Mouse (Mus musculus) hindbrain, postnatal 0 days (tissue): ENCODE results near the gene Wwp2. TPM values are rescaled to one million over a fixed set of nuclear protein-coding genes. Genes with fewer than 3 reads are reported as not detected.
A peak's percentile ranks its signal among the peaks of the same experiment; 100 is the strongest.

ENCODE experiments used
- ATAC-seq: fragments of 200-750 bp; cut with Nextera tagmentation; 2 replicates; pipeline ENCODE4 v1.8.0; 2017; ENCODE audit warnings: mild to moderate bottlenecking, moderate TSS enrichment, moderate library complexity
- DNase-seq: peaks from one replicate; pipeline ENCODE4 v3.0.0-alpha.2; 2015; ENCODE audit warnings: low spot score
- H3K27ac ChIP-seq: fragments of 300-500 bp; sonication (generic); 2 replicates; pipeline ENCODE4 v1.5.1; 2014; ENCODE audit warnings: mild to moderate bottlenecking
- H3K27me3 ChIP-seq: fragments of 300-500 bp; sonication (generic); 2 replicates; pipeline ENCODE4 v1.6.1; 2014; ENCODE audit warnings: low read length, mixed read lengths; ENCODE audit not compliant: insufficient read depth
- H3K36me3 ChIP-seq: fragments of 300-500 bp; sonication (generic); 2 replicates; pipeline ENCODE4 v1.6.1; 2014; ENCODE audit warnings: low read length, mixed read lengths; ENCODE audit not compliant: insufficient read depth
- H3K4me1 ChIP-seq: fragments of 300-500 bp; sonication (generic); 2 replicates; pipeline ENCODE4 v1.6.1; 2014; ENCODE audit warnings: antibody characterized with exemption, low read length, mixed read lengths; ENCODE audit not compliant: insufficient read depth
- H3K4me2 ChIP-seq: fragments of 300-500 bp; sonication (generic); 2 replicates; pipeline ENCODE4 v1.6.1; 2014; ENCODE audit warnings: low read depth, mild to moderate bottlenecking, low read length, moderate library complexity, mixed read lengths
- H3K4me3 ChIP-seq: fragments of 300-500 bp; sonication (generic); 2 replicates; pipeline ENCODE4 v1.5.1; 2014; ENCODE audit warnings: low read length
- H3K9ac ChIP-seq: fragments of 300-500 bp; sonication (generic); replicated peaks from 2 replicates; pipeline ENCODE4 v1.6.1; 2014; ENCODE audit warnings: mild to moderate bottlenecking, low read length, moderate library complexity, mixed read lengths
- H3K9me3 ChIP-seq: fragments of 300-500 bp; sonication (generic); 2 replicates; pipeline ENCODE4 v1.6.1; 2016; ENCODE audit warnings: low read length, mixed read lengths
- CTCF ChIP-seq: IDR thresholded peaks from 2 replicates; pipeline ENCODE4 v1.5.1; 2016; ENCODE audit warnings: antibody characterized with exemption, control low read depth, low read depth
- WGBS: fragments of 180-500 bp; shearing (Covaris S2); extraction: QIAGEN DNeasy Blood & Tissue Kit; methylation state at CpG from one replicate; pipeline ENCODE4 v1.1.7; 2014; 5-methylcytosine and 5-hydroxymethylcytosine counted together
- polyA plus RNA-seq: library from polyadenylated mRNA; unstranded; fragments of >200 nt; fragmentation: Nextera tagmentation; extraction: Ambion mirVana; gene quantifications from 2 replicates; pipeline ENCODE4 v1.2.1, GENCODE M21; 2015
- total RNA-seq: library from RNA; depleted of rRNA; stranded (reverse); fragments of >200 nt; gene quantifications from 2 replicates; pipeline ENCODE4 v1.2.3, GENCODE M21; 2014

Wwp2 gene
- total and polyA plus RNA-seq, 2 experiments from 2014 or later = 33.0 to 41.9 TPM

DNA sequence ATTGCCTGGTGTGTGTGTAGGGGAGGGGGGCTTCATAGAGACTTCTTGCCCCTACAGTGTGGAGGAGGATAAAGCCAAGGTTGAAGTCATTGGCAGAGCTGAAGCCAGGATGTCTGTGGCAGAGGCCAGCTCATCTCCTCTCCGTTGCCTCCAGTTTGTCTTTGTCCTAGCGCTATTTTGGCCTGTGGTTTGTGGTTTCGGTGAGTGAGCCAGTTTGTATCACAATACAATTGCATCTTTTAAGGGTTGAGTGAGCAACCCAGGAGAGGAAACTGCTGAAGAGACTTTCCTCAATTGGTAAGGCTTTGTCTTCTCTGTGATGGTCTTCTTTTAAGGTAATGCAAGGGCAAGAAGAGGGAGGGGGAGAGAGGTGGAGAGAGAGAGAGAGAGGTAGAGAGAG, 66.8 kb downstream of the Wwp2 start:
- no peak overlapping the region for H3K4me3 ChIP-seq
- ATAC-seq (no peak), DNase-seq (no peak)
- no peak overlapping the region for H3K4me2 ChIP-seq
- TF ChIP-seq CTCF = no peak
- H3K36me3 ChIP-seq = 0 out of 2 replicates have a peak, but pooled peaks cover 4% of the 10 kb centered on the region
- H3K27ac ChIP-seq = peak overlapping the region; percentile 36; the same call in 1 of the 2 replicates
- H3K9ac ChIP-seq = no peak overlapping the region
- no peaks in the 10 kb centered on the region for H3K4me1 ChIP-seq
- H3K9me3 ChIP-seq = no peaks in the 10 kb centered on the region
- 34% methylated on average over 3 of the region's 3 CpGs for WGBS
- H3K27me3 ChIP-seq = no peaks in the 10 kb centered on the region

DNA sequence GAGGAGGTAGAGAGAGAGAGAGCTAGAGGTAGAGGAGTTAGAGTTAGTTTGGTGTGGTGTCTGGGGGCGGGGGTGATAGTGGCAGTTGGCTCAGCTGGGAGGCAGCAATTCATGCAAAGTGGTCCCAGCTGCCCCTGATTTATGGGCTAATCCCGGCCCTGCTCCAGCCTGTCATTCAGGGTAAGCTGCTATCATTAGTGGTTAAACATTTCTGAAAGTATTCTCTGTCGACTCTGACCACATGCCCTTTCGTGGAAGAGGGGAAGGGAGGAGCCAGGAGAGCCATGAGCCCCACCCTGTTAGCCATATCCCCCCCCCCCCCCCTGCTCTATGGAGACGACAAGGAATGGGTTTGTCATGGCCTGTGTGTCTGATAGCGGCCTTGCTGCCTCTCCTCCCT, 67.2 kb downstream of the Wwp2 start:
- H3K4me3 ChIP-seq = no peak overlapping the region
- H3K9me3 ChIP-seq = no peaks in the 10 kb centered on the region
- no peak overlapping the region for H3K9ac ChIP-seq
- peak overlapping the region; percentile 20; the same call in 1 of the 2 replicates for H3K27ac ChIP-seq
- WGBS = 18% methylated on average over 6 of the region's 6 CpGs
- H3K27me3 ChIP-seq = no peaks in the 10 kb centered on the region
- H3K4me1 ChIP-seq = no peaks in the 10 kb centered on the region
- DNase-seq (peak; percentile 51), ATAC-seq (peak; percentile 66)
- TF ChIP-seq CTCF = no peak
- H3K4me2 ChIP-seq = no peak overlapping the region
- H3K36me3 ChIP-seq = 0 out of 2 replicates have a peak, but pooled peaks cover 6% of the 10 kb centered on the region

- Histone ChIP-seq H3K9ac (no peak overlapping the region), H3K27ac (no peak overlapping the region), H3K4me2 (no peak overlapping the region), H3K4me3 (no peak overlapping the region), H3K4me1 (no peaks in the 10 kb centered on the region), H3K27me3 (no peaks in the 10 kb centered on the region), H3K36me3 (0 out of 2 replicates have a peak, but pooled peaks cover 6% of the 10 kb centered on the region), H3K9me3 (no peaks in the 10 kb centered on the region)
- ATAC-seq (no peak), DNase-seq (no peak)
- 70% methylated on average over 13 of the region's 13 CpGs for WGBS
- TF ChIP-seq CTCF = no peak
Observed at GRCm38 (mm10) chr8:107504239-107504985, 68.2 kb downstream of the Wwp2 start.

GRCm38 (mm10) chr8:107505271-107505670, 69.1 kb downstream of the Wwp2 start:
- H3K27ac ChIP-seq = no peak overlapping the region
- no peak for TF ChIP-seq CTCF
- no peak overlapping the region for H3K4me3 ChIP-seq
- H3K9me3 ChIP-seq = no peaks in the 10 kb centered on the region
- no peaks in the 10 kb centered on the region for H3K27me3 ChIP-seq
- H3K4me1 ChIP-seq = no peaks in the 10 kb centered on the region
- WGBS = 66% methylated on average over 4 of the region's 4 CpGs
- ATAC-seq (no peak), DNase-seq (no peak)
- H3K4me2 ChIP-seq = no peak overlapping the region
- H3K36me3 ChIP-seq = 0 out of 2 replicates have a peak, but pooled peaks cover 6% of the 10 kb centered on the region
- no peak overlapping the region for H3K9ac ChIP-seq

- Histone ChIP-seq H3K9ac (no peak overlapping the region), H3K27me3 (no peaks in the 10 kb centered on the region), H3K9me3 (no peaks in the 10 kb centered on the region), H3K27ac (no peak overlapping the region), H3K36me3 (0 out of 2 replicates have a peak, but pooled peaks cover 6% of the 10 kb centered on the region), H3K4me2 (no peak overlapping the region), H3K4me3 (no peak overlapping the region), H3K4me1 (no peaks in the 10 kb centered on the region)
- 100% methylated on average over 1 of the region's 1 CpGs for WGBS
- no peak for TF ChIP-seq CTCF
- DNase-seq (no peak), ATAC-seq (no peak)
Observed at GRCm38 (mm10) chr8:107507019-107507418, 70.9 kb downstream of the Wwp2 start.

DNA sequence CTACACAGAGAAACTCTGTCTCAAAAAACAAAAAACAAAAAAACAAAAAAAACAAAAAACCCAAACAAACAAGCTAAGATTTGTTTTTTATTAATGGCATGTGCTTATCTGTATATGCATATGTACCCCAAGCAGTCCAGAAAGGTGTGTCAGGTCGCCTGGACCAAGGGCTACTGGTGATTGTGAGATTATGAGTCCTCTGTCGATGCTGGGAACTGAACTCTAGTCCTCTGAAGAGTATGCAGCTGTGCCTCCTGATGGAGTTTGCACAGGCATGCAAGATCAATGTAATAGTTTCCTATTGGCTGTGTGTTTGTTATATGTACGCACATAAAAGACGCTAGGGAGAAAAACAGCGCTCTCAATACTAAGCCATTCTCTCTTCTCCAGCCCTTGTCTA, 74.0 kb downstream of the Wwp2 start:
- no peak overlapping the region for H3K4me3 ChIP-seq
- H3K9ac ChIP-seq = no peak overlapping the region
- 95% methylated on average over 5 of the region's 5 CpGs for WGBS
- ATAC-seq (no peak), DNase-seq (no peak)
- no peak overlapping the region for H3K4me2 ChIP-seq
- TF ChIP-seq CTCF = no peak
- no peaks in the 10 kb centered on the region for H3K9me3 ChIP-seq
- H3K36me3 ChIP-seq = 0 out of 2 replicates have a peak, but pooled peaks cover 6% of the 10 kb centered on the region
- H3K27me3 ChIP-seq = no peaks in the 10 kb centered on the region
- no peak overlapping the region for H3K27ac ChIP-seq
- no peaks in the 10 kb centered on the region for H3K4me1 ChIP-seq

- Histone ChIP-seq H3K27ac (no peak overlapping the region), H3K36me3 (0 out of 2 replicates have a peak, but pooled peaks cover 6% of the 10 kb centered on the region), H3K4me1 (no peaks in the 10 kb centered on the region), H3K9ac (no peak overlapping the region), H3K4me3 (no peak overlapping the region), H3K4me2 (no peak overlapping the region), H3K9me3 (no peaks in the 10 kb centered on the region), H3K27me3 (no peaks in the 10 kb centered on the region)
- no peak for ATAC-seq
- WGBS = 85% methylated on average over 3 of the region's 3 CpGs
- no peak for TF ChIP-seq CTCF
- DNase-seq = no peak
Observed at GRCm38 (mm10) chr8:107510766-107511165, 74.6 kb downstream of the Wwp2 start.
